Mouse (Mus musculus) kidney, postnatal 0 days (tissue): ENCODE measurements around the gene Scmh1. TPM values are rescaled to one million over a fixed set of nuclear protein-coding genes. Genes with fewer than 3 reads are reported as not detected.

Source experiments
- ATAC-seq: fragments of 200-750 bp; cut with Nextera tagmentation; replicated peaks from 2 replicates; pipeline ENCODE4 v1.8.0; 2017; ENCODE audit warnings: low read depth, moderate number of reproducible peaks, moderate TSS enrichment, moderate library complexity; ENCODE audit not compliant: low FRiP score
- DNase-seq: peaks from one replicate; pipeline ENCODE4 v3.0.0-alpha.2; 2016; ENCODE audit warnings: low spot score
- H3K27ac ChIP-seq: fragments of 300-500 bp; sonication (generic); 2 replicates; pipeline ENCODE4 v1.5.1; 2014; ENCODE audit warnings: mild to moderate bottlenecking
- H3K27me3 ChIP-seq: fragments of 300-500 bp; sonication (generic); 2 replicates; pipeline ENCODE4 v1.6.1; 2014; ENCODE audit warnings: low read length, mixed read lengths; ENCODE audit not compliant: insufficient read depth
- H3K36me3 ChIP-seq: fragments of 300-500 bp; sonication (generic); 2 replicates; pipeline ENCODE4 v1.6.1; 2014; ENCODE audit warnings: low read length, mixed read lengths; ENCODE audit not compliant: insufficient read depth
- H3K4me1 ChIP-seq: fragments of 300-500 bp; sonication (generic); replicated peaks from 2 replicates; pipeline ENCODE4 v1.6.1; 2014; ENCODE audit warnings: antibody characterized with exemption, low read length, mixed read lengths; ENCODE audit not compliant: insufficient read depth
- H3K4me2 ChIP-seq: fragments of 300-500 bp; sonication (generic); 2 replicates; pipeline ENCODE4 v1.6.1; 2014; ENCODE audit warnings: mild to moderate bottlenecking, low read length, moderate library complexity, mixed read lengths
- H3K4me3 ChIP-seq: fragments of 300-500 bp; sonication (generic); replicated peaks from 2 replicates; pipeline ENCODE4 v1.5.1; 2014; ENCODE audit warnings: low read depth, low read length
- H3K9ac ChIP-seq: fragments of 300-500 bp; sonication (generic); 2 replicates; pipeline ENCODE4 v1.6.1; 2014; ENCODE audit warnings: low read depth, low read length
- H3K9me3 ChIP-seq: fragments of 300-500 bp; sonication (generic); replicated peaks from 2 replicates; pipeline ENCODE4 v1.6.1; 2016; ENCODE audit warnings: low read length, inconsistent platforms, mixed read lengths
- CTCF ChIP-seq: IDR thresholded peaks from 2 replicates; pipeline ENCODE4 v1.5.1; 2016; ENCODE audit warnings: antibody characterized with exemption, low read depth, mild to moderate bottlenecking, moderate library complexity
- WGBS: fragments of 180-500 bp; shearing (Covaris S2); extraction: QIAGEN DNeasy Blood & Tissue Kit; methylation state at CpG from one replicate; pipeline ENCODE4 v1.1.7; 2014; 5-methylcytosine and 5-hydroxymethylcytosine counted together
- polyA plus RNA-seq: library from polyadenylated mRNA; unstranded; fragments of >200 nt; fragmentation: Nextera tagmentation; extraction: Ambion mirVana; gene quantifications from 2 replicates; pipeline ENCODE4 v1.2.1, GENCODE M21; 2015

The Scmh1 gene
- polyA plus RNA-seq, 1 experiment from 2014 or later, result 26.1 TPM

GRCm38 (mm10) chr4:120404247-120404646 lies 834 bp upstream of the Scmh1 start:
- Histone ChIP-seq H3K4me3 (no peak overlapping the region), H3K4me2 (peak overlapping the region; percentile 57; the same call in 1 of the 2 replicates), H3K9me3 (no peaks in the 10 kb centered on the region), H3K4me1 (no peaks in the 10 kb centered on the region; the same call in 1 of the 2 replicates), H3K27me3 (no peaks in the 10 kb centered on the region), H3K36me3 (no peaks in the 10 kb centered on the region), H3K9ac (no peak overlapping the region), H3K27ac (no peak overlapping the region)
- no peak for DNase-seq
- no peak for TF ChIP-seq CTCF
- no peak for ATAC-seq

DNA sequence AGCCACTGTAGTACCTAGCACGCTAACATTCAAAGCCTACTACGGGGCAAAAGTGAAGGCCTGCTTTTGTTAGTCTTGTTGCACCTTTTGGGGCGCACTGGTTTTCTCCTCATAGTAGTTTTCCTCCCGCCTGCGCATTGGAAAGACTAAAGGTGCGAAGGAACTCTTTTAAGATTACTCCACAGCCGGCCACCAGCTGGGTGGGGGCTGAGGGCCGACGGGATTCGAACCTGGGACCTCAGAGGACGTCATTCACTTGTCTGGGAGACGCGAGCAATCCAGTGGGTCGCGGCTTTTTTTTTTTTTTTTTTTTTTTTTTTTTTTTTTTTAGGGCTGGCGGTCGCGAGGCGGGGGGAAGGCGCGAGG lies 320 bp upstream of the Scmh1 start:
- H3K9ac ChIP-seq, result peak overlapping the region; percentile 99
- ATAC-seq (peak; percentile 10), DNase-seq (no peak)
- TF ChIP-seq CTCF, result no peak
- no peak overlapping the region for H3K27ac ChIP-seq
- peak overlapping the region; percentile 97 for H3K4me3 ChIP-seq
- H3K36me3 ChIP-seq, result no peaks in the 10 kb centered on the region
- H3K27me3 ChIP-seq, result no peaks in the 10 kb centered on the region
- no peaks in the 10 kb centered on the region for H3K9me3 ChIP-seq
- WGBS, result 12% methylated on average over 19 of the region's 21 CpGs
- no peaks in the 10 kb centered on the region; the same call in 1 of the 2 replicates for H3K4me1 ChIP-seq
- peak overlapping the region; percentile 57 for H3K4me2 ChIP-seq

DNA sequence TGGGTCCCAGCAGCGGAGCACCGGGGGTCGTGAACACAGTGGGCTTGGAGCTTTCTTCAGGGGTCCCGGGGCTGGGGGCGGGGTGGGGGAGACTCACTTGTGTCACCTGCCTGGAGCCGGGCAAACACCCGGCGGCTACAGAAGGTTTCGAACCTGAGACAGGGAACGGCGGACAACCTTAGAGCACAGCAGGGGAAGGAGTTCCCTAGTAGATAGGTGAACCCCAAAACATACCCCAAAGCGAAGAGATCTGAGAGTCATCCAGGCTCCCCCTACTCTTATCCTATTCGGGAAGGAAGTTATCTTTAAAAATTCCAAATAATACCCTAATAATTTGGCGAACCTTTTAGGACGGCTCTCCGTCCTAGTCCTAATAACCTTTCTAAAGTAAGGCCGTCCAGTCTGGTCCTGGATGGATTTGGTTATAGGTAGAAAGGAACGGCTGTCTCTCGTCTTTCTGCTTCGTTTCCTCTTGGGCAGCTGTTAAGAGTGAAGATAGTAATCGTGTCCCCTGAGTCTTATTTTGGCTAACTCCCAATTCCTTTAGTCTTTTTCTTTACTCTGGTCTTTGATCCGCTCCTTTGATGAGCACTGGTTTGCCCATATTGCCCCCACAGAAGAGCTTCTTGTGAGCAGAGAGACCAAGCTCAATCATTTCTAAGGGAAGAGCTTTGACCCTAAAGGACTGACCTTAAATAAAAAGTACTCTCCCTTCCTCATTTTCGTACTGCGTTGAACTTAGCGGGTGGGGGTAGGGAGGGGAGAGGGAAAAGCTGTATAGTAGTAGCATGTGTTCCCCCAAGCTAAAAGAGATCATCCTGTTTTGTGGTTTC lies 941 bp downstream of the Scmh1 start:
- Histone ChIP-seq H3K9me3 (no peaks in the 10 kb centered on the region), H3K9ac (peak overlapping the region; percentile 99), H3K4me1 (no peaks in the 10 kb centered on the region; the same call in 1 of the 2 replicates), H3K27me3 (no peaks in the 10 kb centered on the region), H3K27ac (peak overlapping the region; percentile 96), H3K36me3 (no peaks in the 10 kb centered on the region), H3K4me2 (peak overlapping the region; percentile 57), H3K4me3 (peak overlapping the region; percentile 97)
- ATAC-seq, result no peak; the same call in none of the 2 replicates
- TF ChIP-seq CTCF, result no peak
- WGBS, result 2% methylated on average over 25 of the region's 25 CpGs
- peak; percentile 64 for DNase-seq

GRCm38 (mm10) chr4:120406639-120407273 lies 1.7 kb downstream of the Scmh1 start:
- WGBS, result 36% methylated on average over 3 of the region's 3 CpGs
- Histone ChIP-seq H3K27ac (no peak overlapping the region), H3K9ac (no peak overlapping the region), H3K36me3 (no peaks in the 10 kb centered on the region), H3K27me3 (no peaks in the 10 kb centered on the region), H3K4me2 (peak overlapping the region; percentile 57), H3K4me1 (peaks cover 3% of the 10 kb centered on the region; the same call in 1 of the 2 replicates), H3K4me3 (peak overlapping the region; percentile 97; the same call in 1 of the 2 replicates), H3K9me3 (no peaks in the 10 kb centered on the region)
- ATAC-seq (no peak), DNase-seq (peak; percentile 47)
- no peak for TF ChIP-seq CTCF

DNA sequence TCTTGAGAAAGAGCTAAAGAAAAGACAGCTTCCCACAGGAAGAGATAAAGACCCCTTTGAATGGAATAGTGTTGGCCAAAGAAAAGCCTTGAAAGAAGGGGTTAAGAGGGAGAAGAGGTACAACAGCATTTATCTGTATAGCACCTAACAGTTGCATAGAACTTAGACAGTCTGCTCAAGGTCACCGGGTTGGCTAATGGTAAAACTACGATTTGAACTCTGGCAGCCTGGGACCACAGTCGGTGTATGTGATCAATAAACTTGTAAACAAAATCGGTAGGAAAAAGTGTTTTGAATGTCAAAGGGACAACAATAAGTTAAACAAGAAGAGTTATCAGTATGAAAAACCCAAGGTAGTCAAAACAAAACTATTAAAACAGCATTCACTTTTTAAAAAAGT lies 13.0 kb downstream of the Scmh1 start:
- no peak overlapping the region for H3K4me2 ChIP-seq
- no peak overlapping the region for H3K9ac ChIP-seq
- DNase-seq, result no peak
- H3K9me3 ChIP-seq, result no peaks in the 10 kb centered on the region
- no peaks in the 10 kb centered on the region for H3K27me3 ChIP-seq
- ATAC-seq, result no peak
- no peak overlapping the region for H3K4me3 ChIP-seq
- H3K4me1 ChIP-seq, result 0 out of 2 replicates have a peak, but pooled peaks cover 7% of the 10 kb centered on the region
- no peak overlapping the region for H3K27ac ChIP-seq
- H3K36me3 ChIP-seq, result no peaks in the 10 kb centered on the region
- 87% methylated on average over 4 of the region's 4 CpGs for WGBS
- no peak for TF ChIP-seq CTCF

DNA sequence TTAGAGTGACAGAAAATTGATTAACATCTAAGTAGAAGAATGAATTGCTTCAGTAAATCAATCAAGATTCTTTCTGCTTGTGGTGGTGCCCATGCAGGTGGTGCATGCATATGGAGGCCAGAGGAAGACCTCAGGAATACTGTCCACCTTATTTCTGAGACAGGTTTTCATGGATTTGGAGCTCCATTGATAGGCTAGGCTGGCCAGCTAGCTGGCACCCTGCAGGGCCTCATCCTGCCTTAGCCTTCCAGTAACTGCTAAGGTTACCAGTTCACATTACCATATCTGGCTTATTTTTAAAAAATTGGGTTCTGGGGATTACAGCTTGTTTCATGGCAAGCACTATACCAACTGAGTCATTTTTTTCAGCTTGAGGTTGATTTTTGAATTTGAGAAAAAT lies 15.1 kb downstream of the Scmh1 start:
- H3K4me1 ChIP-seq, result 0 out of 2 replicates have a peak, but pooled peaks cover 7% of the 10 kb centered on the region
- no peak for TF ChIP-seq CTCF
- H3K36me3 ChIP-seq, result no peaks in the 10 kb centered on the region
- no peaks in the 10 kb centered on the region for H3K9me3 ChIP-seq
- ATAC-seq (no peak), DNase-seq (no peak)
- no peak overlapping the region for H3K4me3 ChIP-seq
- H3K9ac ChIP-seq, result no peak overlapping the region
- H3K4me2 ChIP-seq, result no peak overlapping the region
- no peaks in the 10 kb centered on the region for H3K27me3 ChIP-seq
- H3K27ac ChIP-seq, result no peak overlapping the region
